ENCODE assay signal across 25 mouse cellular contexts in the genomic region with DNA sequence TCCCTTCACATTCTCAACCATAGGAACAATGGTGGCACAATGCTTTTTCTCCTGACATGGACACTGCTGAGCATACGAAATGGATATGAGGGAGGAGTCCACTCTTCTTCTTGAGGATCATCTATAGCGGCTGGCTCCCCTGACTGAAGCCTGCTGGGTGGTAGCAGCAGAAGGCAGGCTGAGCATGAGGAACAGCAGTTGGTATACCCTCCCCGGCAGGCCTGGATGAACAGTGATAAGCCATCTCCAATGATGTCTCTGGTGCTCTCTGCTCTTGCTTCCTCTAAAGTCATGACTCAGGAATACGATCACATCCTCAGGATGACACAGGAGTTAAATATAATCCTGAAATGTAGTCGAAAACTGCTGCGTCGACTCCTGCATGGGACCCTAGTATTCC. TPM values are rescaled to one million over a fixed set of nuclear protein-coding genes. Genes with fewer than 3 reads are reported as not detected.
DNase-seq lines count a peak whose midpoint lies in the region; ATAC-seq and TF ChIP-seq lines count a peak whose summit lies in the region.
"Had no signal": no experiment of that assay in that cellular context is flagged by ENCODE, and none has a peak within 500 bp of the region (broad histone marks: within the 10 kb centered on the region; RNA-seq: fewer than 3 reads in every experiment).

No protein-coding gene starts in this region.

- WGBS in liver, embryonic 15.5 days (ENCODE audit: insufficient replicate concordance), result 26% methylated on average over 7 of the region's 7 CpGs
- 88% methylated on average over 7 of the region's 7 CpGs for WGBS in hindbrain, postnatal 0 days

- H3K9me3 ChIP-seq in liver, embryonic 15.5 days (replicated peaks), result no peaks in the 10 kb centered on the region
- no peaks in the 10 kb centered on the region for H3K9me3 ChIP-seq in hindbrain, postnatal 0 days (ENCODE audit: low read length)
- H3K9me3 ChIP-seq: heart, embryonic 13.5 days; neural tube, embryonic 15.5 days had no signal

- H3K27me3 ChIP-seq in liver, embryonic 15.5 days, result peaks cover 7% of the 10 kb centered on the region; the same call in 1 of the 2 replicates
- H3K27me3 ChIP-seq in hindbrain, postnatal 0 days (ENCODE audit: insufficient read depth, low read length), result peaks cover 5% of the 10 kb centered on the region; the same call in 1 of the 2 replicates

- no peaks in the 10 kb centered on the region for H3K36me3 ChIP-seq in liver, embryonic 15.5 days (replicated peaks)
- H3K36me3 ChIP-seq in hindbrain, postnatal 0 days (ENCODE audit: insufficient read depth, low read length), result no peaks in the 10 kb centered on the region
- H3K36me3 ChIP-seq: heart, embryonic 13.5 days; neural tube, embryonic 15.5 days had no signal

- H3K4me1 ChIP-seq in liver, embryonic 15.5 days (replicated peaks), result peaks cover 56% of the 10 kb centered on the region
- H3K4me1 ChIP-seq in hindbrain, postnatal 0 days (ENCODE audit: insufficient read depth, low read length), result no peaks in the 10 kb centered on the region
- H3K4me1 ChIP-seq: neural tube, embryonic 15.5 days had no signal

- TF ChIP-seq CTCF in hindbrain, postnatal 0 days (IDR thresholded peaks at IDR 0.05; ENCODE audit: low read depth), result no peak

- no peak overlapping the region for H3K4me3 ChIP-seq in liver, embryonic 15.5 days (replicated peaks)
- H3K4me3 ChIP-seq in hindbrain, postnatal 0 days (ENCODE audit: low read length), result no peak overlapping the region
- H3K4me3 ChIP-seq: erythroblast, embryonic 14.5 days; gastrocnemius, adult 2 months; heart, embryonic 13.5 days; neural tube, embryonic 15.5 days had no signal

- H3K4me2 ChIP-seq in liver, embryonic 15.5 days, result no peak overlapping the region
- H3K4me2 ChIP-seq in hindbrain, postnatal 0 days (ENCODE audit: low read depth, low read length), result no peak overlapping the region
- H3K4me2 ChIP-seq: heart, embryonic 13.5 days; hindbrain, embryonic 14.5 days; neural tube, embryonic 15.5 days had no signal

- H3K9ac ChIP-seq in liver, embryonic 15.5 days, result no peak overlapping the region
- H3K9ac ChIP-seq in hindbrain, postnatal 0 days (replicated peaks; ENCODE audit: low read length), result no peak overlapping the region
- H3K9ac ChIP-seq: heart, embryonic 13.5 days; hindbrain, embryonic 14.5 days; neural tube, embryonic 15.5 days had no signal

- DNase-seq in kidney, adult 9 months, result peak; percentile 22
- DNase-seq in kidney, adult 18-20 months, result no peak
- peak; percentile 66 for DNase-seq in liver
- DNase-seq in hindbrain, postnatal 0 days (ENCODE audit: low spot score), result no peak
- no peak for DNase-seq in gastrocnemius, adult 8-10 months (ENCODE audit: low spot score in 2 of 2)
- DNase-seq: adrenal gland, adult 8-10 months; cerebellum, adult 11-12 months; cerebellum, adult 9-11 months; gastrocnemius, adult 2 months; heart, postnatal 10 days; kidney, adult 2 months; layer of hippocampus, adult 9-11 months; lung, postnatal 36 days; midbrain, embryonic 14.5 days; retina, postnatal 1 day; right cerebral cortex, postnatal 14 days; thymus, postnatal 25 days had no signal

- peak; percentile 29; the same call in 1 of the 2 replicates for ATAC-seq in liver, embryonic 15.5 days (ENCODE audit: insufficient read depth)
- no peak for ATAC-seq in hindbrain, postnatal 0 days
- no peak for ATAC-seq in activated CD4-positive, CD25-positive, alpha-beta regulatory T cell, adult 4 months
- ATAC-seq: forebrain, embryonic 16.5 days had no signal

- no peak overlapping the region for H3K27ac ChIP-seq in liver, embryonic 15.5 days (replicated peaks)
- no peak overlapping the region for H3K27ac ChIP-seq in hindbrain, postnatal 0 days
- H3K27ac ChIP-seq: gastrocnemius, adult 2 months; heart, embryonic 13.5 days; hindbrain, embryonic 14.5 days; kidney, postnatal 0 days; neural tube, embryonic 15.5 days had no signal

RNA-seq across cellular contexts. Expression of gene Ets1, which starts 32.9 kb away (rescaled TPM):
- polyA plus RNA-seq in liver, embryonic 15.5 days (2015; fragmentation: Nextera tagmentation; extraction: Ambion mirVana), result 13.6 and 15.4 TPM in 2 replicates
- total RNA-seq in hindbrain, postnatal 0 days (2014; rRNA removed), result 14.0 and 17.6 TPM in 2 replicates
- polyA plus RNA-seq in hindbrain, postnatal 0 days (2015; fragmentation: Nextera tagmentation; extraction: Ambion mirVana), result 9.9 and 11.7 TPM in 2 replicates
- polyA plus RNA-seq in activated CD4-positive, CD25-positive, alpha-beta regulatory T cell, adult 4 months (2017; shearing (Covaris generic)), result 100 to 1,000 TPM; 724 to 833 TPM
- 10 to 100 TPM in 1 of 4 experiments, 1 to 10 TPM in 3; 7.8 to 12.6 (median 9.5) TPM for total RNA-seq in gastrocnemius, adult 8-10 months (2022)

Comparison
In these comparisons a context has a peak if more than half of its experiments do, and no peak if none do; other contexts are left out.
1. DNase-seq: peak in kidney, adult 9 months (single experiment) and liver (single experiment); none in kidney, adult 18-20 months (single experiment), hindbrain, postnatal 0 days (single experiment) and gastrocnemius, adult 8-10 months (0 of 2).
2. RNA of gene Ets1, which starts 32.9 kb away (polyA plus RNA-seq): 724 to 833 TPM in activated CD4-positive, CD25-positive, alpha-beta regulatory T cell, adult 4 months; 13.6 to 15.4 TPM in liver, embryonic 15.5 days and 9.9 to 11.7 TPM in hindbrain, postnatal 0 days; every median in the first group is over 10 times any median in the second.